Mouse (Mus musculus) fibroblast of lung, adult 2 months (primary cell): Measurements from ENCODE around the gene Gm34302.
A peak's percentile ranks its signal among the peaks of the same experiment; 100 is the strongest.
"Not testable (repeated sequence)": the region's sequence is repeated elsewhere in the genome, so short reads cannot be mapped to it uniquely, and the experiment has no call there.

ENCODE experiments used
- DNase-seq: peaks from one replicate; pipeline ENCODE4 v3.0.0-alpha.2; 2011; ENCODE audit warnings: low read depth

Gene Gm34302

DNA sequence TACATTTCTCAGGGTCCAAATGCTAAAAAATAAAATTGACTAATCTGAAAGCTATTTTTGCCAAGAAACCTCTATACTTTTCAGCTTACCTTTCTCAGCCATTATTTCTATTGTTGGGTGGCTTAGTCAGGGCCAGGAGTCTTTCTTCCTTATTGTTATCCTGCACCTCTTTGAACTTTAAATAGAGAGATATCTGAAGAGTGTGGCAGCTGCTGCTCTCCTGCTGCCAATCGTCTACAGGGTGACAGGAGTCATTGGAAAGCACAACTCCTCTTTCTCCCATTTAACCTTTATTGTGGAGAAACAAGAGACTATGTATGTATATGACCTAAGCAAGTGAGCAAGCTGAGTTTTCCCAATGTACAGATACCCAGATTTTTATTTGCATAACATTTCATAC is at the start of gene Gm34302:
Gm34302 (minus strand) TSS at position 154 of the 400 bp plus-strand sequence.
- DNase-seq: no peak

DNA sequence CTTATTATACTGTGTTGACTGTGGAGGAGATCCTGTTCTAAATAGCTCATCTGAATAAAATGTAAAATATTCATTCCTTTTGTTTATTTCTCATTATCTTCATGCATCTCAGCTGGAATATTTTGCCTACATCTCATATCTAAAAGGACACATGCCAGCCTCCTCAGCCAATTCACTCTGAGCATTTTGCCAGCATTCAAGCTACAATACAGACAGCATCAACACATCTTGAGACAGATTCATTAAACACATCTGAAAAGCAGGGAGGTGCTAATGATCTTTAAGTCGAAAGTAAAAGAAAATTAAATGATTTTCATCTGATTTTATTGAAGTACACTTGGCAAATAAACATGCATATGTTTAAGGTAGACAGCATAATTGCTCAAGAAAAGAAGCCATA is 48.2 kb upstream of the Gm34302 start:
- DNase-seq: no peak

DNA sequence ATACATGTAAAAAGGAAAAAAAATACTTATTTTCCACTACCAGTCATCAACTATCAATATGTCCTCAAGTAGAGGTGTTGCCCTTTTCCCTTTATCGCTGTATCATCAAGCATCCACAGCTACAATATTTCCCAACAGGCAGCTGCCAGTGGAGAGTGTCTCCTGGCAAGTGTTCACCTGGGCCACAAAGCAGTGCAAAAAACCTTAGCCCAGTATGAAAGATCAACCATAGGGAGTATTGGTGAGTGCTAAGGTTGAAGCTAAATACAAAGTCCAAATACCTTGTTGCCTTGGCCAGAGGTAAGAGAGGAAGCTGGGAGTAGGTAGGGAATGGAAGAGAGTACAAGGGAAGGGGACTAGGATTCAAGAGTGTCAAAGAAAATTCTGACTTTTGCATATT is 34.0 kb upstream of the Gm34302 start:
- no peak for DNase-seq

DNA sequence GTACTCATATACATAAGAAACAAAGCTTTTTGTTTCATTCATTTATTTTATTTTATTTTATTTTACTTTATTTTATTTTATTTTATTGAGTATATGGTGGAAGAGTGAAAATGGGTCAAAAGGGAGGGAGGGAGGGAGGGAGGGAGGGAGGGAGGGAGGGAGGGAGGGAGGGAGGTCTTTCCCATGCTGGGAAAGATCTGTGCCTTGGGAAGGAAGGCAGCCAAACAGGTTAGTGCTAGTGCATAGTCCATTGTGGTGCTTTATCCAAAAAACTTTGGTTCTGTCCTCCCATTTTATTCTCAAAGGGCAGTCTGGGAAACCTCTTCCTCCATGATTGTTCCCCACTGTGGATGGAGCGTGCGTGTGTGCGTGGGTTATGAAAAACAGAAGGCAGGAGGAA is 32.6 kb upstream of the Gm34302 start:
- DNase-seq: not testable (repeated sequence)

DNA sequence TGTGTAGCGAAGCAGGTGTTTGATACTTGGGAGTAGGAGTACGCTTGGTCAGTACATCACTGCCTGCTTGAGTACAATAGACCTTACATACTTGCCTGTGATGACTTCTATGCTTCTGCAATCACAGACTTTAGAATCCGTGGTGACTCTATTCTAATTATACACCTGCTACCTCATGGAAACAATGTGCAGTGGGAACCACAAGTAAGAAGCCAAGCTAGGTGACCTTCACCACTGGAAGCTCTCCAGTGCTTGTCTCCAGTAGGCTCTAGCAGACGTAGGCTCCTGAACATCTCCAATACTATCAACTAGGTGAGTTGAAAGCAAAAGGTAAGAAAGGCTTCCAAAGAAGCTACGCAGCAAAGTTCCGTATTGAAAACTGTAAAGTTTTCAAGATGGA is 27.6 kb upstream of the Gm34302 start:
- no peak for DNase-seq

DNA sequence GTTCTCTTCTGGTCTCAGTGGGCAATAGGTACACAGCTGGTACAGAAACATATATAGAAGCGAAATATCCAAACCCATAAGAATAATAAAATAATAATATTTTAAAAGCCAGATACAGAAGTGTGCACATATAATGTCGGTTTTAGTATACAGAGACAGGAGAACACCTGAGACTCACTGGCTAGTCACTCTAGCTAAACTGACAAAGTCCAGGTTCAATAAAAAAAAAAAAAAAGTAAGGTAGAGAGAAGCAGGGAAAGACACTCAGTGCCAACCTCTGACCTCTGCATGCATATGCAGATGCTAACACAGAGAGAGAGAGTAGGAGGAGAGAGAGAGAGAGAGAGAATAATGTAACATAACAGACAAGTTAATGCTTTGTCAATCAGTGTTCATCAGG is 25.8 kb upstream of the Gm34302 start:
- no peak for DNase-seq

DNA sequence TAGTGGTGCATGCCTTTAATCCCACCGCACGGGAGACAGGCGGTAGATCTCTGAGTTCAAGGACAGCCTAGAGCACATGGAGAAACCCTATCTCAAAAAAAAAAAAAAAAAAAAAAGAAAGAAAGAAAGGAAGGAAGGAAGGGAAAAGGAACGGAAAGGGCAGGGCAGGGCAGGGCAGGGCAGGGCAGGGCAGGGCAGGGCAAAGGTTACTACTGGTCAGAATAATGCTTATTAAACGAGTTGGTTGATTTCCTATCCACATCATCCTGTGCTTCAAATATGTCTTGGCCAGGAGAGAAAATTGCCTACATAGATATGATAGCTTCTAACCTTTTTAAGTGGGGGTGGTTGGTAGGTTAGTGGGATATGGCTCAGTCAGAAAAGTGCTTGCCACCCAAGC is 25.2 kb upstream of the Gm34302 start:
- DNase-seq: no peak

DNA sequence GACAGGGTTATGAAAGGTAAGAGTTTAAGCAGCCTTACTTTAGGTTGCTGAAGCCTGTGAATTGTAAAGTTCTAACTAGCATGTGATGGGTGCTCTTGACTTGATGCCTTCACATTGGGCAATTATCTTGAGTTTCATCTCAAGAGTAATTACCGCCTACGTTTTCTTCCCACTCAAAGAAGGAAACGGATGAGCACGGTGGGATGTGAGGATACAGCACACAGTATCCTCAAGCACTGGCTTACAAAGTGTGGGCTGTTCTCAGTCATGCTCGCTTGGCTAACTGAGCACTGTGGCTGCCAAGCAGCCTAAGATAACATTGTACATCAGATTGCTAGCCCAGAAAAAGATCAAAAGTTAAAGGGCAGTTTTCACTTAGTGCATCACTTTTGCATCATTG is 20.8 kb upstream of the Gm34302 start:
- no peak for DNase-seq

DNA sequence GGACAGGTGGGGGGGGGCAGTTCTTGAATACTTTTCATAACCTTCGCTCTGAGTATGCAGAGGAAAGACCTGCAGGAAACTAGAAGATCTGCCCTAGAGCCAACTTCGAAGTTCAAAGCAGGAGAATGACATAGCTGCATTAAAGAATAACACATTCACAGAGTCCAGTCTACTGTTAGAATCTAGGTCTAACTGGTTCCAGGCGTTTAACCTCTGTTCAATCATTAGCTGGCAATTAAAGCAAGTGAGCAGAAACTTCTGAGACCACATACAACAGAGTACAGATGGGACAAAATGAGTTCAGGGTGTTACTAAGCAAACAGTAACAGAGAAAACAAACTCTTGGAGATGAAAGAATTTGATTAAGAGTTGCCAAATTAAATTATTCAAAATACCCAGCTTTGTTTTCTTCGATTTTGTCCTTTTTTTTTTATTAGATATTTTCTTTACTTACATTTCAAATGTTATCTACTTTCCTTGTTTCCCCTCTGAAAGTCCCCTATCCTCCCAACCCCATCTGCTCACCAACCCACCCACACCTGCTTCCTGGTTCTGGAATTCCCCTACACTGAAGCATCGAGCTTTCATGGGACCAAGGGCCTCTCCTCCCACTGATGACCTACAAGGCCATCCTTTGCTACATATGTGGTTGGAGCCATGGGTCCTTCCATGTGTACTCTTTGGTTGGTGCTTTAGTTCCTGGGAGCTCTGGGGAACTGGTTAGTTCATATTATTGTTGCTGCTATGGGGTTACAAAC is 11.1 kb upstream of the Gm34302 start:
- no peak for DNase-seq

DNA sequence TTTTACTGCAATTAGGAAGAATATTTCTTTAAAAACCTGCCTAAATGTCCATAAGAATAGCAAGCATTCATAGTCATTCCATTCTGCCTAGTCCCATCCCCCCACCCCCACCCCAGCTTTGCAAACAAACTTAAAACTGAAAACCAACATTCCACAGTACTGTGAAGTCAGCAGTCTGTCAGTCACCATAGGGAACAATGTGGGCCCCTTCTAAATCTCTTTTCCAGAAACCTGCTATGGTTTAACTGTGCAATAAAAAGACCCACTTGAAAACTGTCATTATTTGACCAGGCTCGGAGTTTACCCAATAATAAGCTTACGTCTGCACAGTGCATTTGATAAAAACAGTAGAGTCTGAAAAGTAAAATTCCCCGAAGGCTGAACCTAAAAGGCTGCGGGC is 9.9 kb upstream of the Gm34302 start:
- DNase-seq: no peak

DNA sequence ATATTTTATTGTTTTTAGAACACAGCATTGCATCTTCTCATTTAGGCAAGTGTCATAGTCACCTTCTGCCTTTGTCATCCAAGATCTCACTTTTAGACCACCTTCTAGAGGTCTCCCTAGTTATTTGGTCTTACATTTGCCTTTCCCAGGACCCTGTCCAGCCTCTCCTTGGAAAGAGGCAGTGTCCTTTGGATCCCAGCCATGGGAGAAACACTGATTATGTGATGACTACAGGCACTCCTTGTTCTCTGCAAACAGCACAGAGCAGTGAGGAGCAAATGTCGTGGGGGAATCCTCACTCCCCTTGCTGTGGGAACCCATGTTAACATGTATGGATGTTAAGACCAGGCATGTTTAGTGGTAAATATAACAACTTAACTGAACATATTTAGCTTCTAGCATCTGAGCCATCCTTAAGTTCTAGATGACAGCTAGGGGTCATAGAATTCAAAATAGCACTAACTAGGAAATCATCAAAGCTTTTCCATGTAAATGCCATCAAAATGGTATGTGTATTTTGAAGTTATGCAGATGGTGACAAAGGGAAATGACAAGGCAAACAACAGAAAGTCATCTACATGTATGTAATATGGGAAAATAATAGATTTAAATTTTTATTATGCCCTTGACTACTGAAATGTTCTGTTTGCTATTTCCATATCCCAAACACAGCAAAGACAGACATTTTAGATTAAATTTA is 43.1 kb downstream of the Gm34302 start:
- no peak for DNase-seq

DNA sequence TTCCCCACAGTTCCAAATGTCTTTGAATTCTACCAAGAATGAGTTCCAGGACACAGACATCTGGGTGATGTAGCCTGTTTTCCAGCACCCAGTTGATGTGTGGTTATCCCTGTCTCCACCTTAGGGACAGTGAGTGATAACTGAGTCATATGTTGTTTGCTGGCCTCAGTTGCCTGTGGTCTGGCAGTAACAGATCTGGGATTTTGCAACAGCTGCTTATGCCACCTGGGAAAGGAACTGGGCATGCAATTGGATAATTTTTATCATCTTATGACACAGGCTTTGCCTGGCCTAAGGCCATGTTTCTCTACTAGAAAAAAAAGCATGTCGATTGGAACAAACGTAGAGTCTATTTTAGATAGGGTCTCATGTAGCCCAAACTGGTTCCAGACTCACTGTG is 43.9 kb downstream of the Gm34302 start:
- peak; percentile 61 for DNase-seq

DNA sequence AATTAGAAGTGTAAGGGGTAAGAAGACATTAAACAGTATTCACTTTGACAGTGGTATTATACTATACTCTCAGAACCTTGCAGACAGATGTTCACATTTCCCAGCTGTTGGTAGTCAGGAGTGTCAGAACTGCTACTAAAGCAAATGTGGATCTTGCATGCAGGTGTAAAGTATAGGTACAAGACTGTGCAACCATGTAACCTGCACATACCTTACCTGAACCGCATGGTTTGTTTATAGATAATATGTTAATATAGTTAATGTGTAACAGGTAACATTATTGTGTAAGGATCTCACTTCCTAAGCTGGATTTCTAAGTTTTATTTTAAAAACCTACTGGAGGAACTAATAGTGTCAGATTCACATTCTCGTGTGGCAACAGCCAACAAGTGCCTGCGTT is 44.8 kb downstream of the Gm34302 start:
- no peak for DNase-seq
